Mouse (Mus musculus) stomach, postnatal 0 days (tissue): Measurements from ENCODE around the gene Copg2.

Source experiments
- CTCF ChIP-seq: IDR thresholded peaks from 2 replicates; pipeline ENCODE4 v1.5.1; 2016; ENCODE audit warnings: antibody characterized with exemption, low read depth, mild to moderate bottlenecking, moderate library complexity
- EP300 ChIP-seq: optimal IDR thresholded peaks from 2 replicates; pipeline ENCODE3; 2016; ENCODE audit warnings: antibody characterized with exemption

DNA sequence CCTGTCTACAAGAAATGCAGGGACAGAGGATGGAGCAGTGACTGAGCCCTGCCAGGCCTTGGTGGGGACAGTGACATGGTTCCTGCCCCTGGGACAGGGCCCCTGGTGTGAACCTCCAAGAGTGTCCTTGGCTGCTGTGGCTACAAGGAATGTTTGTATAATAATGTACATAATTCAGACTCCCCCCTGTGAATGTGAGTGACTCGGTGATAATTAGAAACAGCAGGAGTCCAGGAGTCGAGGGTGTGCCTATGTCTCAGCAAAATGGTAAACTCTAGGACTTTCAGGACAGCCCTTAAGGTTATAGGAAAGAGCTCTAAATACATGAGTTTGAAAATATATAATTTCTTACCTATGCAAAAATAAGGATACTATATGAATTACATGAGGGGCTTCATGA, 64.4 kb downstream of the Copg2 start:
- TF ChIP-seq CTCF (no peak), EP300 (no peak)
